Mouse (Mus musculus) central nervous system, embryonic 14 days (tissue): ENCODE measurements around the gene Gm14305. TPM values are rescaled to one million over a fixed set of nuclear protein-coding genes. Genes with fewer than 3 reads are reported as not detected.

ENCODE experiments used
- polyA plus RNA-seq: library from polyadenylated mRNA; depleted of rRNA; stranded (reverse); fragments of >200 nt; gene quantifications from 2 replicates; pipeline ENCODE4 v1.2.3, GENCODE M21; 2012; rRNA removed

Gm14305 gene
- 23.8 and 24.1 TPM in 2 replicates for polyA plus RNA-seq

DNA sequence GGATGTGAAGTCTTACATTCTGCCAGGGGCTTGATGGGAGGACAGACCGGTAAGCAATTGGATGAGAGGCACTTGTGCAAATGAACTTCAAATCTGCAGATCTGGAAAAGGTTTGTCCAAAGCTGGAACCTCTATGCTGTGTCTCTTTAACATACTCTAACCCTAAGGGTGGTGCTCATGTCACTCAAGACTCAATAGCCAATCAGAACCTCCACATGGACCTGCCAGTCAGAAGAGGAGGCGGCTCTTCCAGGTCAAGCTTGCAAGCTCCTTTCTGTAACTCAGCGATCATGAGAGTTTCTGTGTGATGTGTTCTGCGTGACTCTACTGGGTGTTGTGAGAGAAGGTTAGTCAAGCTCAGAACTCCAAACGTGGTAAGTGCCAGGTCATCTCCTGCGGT, at the start of gene Gm14305:
Gm14305 (plus strand) TSS at position 278 of the 400 bp plus-strand sequence.

DNA sequence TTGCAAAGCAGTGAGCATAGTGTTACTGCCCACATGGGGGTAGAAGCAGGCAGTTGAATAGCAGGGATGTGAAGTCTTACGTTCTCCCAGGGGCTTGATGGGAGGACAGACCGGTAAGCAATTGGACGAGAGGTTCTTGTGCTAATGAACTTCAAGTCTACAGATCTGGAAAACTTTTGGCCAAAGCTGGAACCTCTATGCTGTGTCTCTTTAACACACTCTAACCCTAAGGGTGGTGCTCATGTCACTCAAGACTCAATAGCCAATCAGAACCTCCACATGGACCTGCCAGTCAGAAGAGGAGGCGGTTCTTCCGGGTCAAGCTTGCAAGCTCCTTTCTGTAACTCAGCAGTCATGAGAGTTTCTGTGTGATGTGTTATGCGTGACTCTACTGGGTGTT, 37.9 kb upstream of the Gm14305 start, which contains the start of gene Zfp973:
Zfp973 (plus strand) TSS at position 301 of the 400 bp plus-strand sequence.

Other genes starting within 250 kb of the Gm14305 start
- gene Gm14434, start 221.5 kb upstream of the Gm14305 start, polyA plus RNA-seq = 15.8 and 16.7 TPM in 2 replicates
- gene Zfp967, start 187.3 kb upstream of the Gm14305 start, polyA plus RNA-seq = not detected in 2 replicates
- 8.0 and 8.3 TPM in 2 replicates for gene Gm14308, start 72.0 kb upstream of the Gm14305 start, polyA plus RNA-seq
- 8.7 TPM in 2 replicates for gene Zfp973, start 37.8 kb upstream of the Gm14305 start, polyA plus RNA-seq
- 7.1 and 7.4 TPM in 2 replicates for gene Gm14295, start 90.3 kb downstream of the Gm14305 start, polyA plus RNA-seq
- gene Gm14408, start 122.8 kb downstream of the Gm14305 start, polyA plus RNA-seq = not detected in 2 replicates
- 9.9 and 10.2 TPM in 2 replicates for gene Gm14296, start 219.5 kb downstream of the Gm14305 start, polyA plus RNA-seq